Mouse (Mus musculus) embryonic fibroblast, embryonic 13.5 days (primary cell): ENCODE data around the gene Sorbs2. TPM values are rescaled to one million over a fixed set of nuclear protein-coding genes. Genes with fewer than 3 reads are reported as not detected.

ENCODE experiments used
- H3K27ac ChIP-seq: 2 replicates; pipeline ENCODE4 v1.5.1; 2012; ENCODE audit warnings: low read length, control low read depth, inconsistent platforms; ENCODE audit not compliant: insufficient read depth
- H3K4me1 ChIP-seq: 2 replicates; pipeline ENCODE4 v1.6.1; 2011; ENCODE audit warnings: low read length; ENCODE audit not compliant: control insufficient read depth, insufficient read depth
- H3K4me3 ChIP-seq: 2 replicates; pipeline ENCODE4 v1.5.1; 2011; ENCODE audit warnings: mild to moderate bottlenecking, control low read depth, low read length; ENCODE audit not compliant: insufficient read depth
- CTCF ChIP-seq: IDR thresholded peaks from 2 replicates; pipeline ENCODE4 v1.5.1; 2011; ENCODE audit warnings: mild to moderate bottlenecking, control low read depth, low read length, moderate library complexity, borderline replicate concordance; ENCODE audit not compliant: insufficient read depth
- POLR2A ChIP-seq: IDR thresholded peaks from 2 replicates; pipeline ENCODE4 v1.6.1; 2011; ENCODE audit warnings: low read depth, mild to moderate bottlenecking, control low read depth, low read length, moderate library complexity
- polyA plus RNA-seq: library from polyadenylated mRNA; stranded (reverse); fragments of >200 nt; gene quantifications from 2 replicates; pipeline ENCODE4 v1.2.4, GENCODE M21; 2011; ENCODE audit warnings: low read depth; ENCODE audit not compliant: missing spikeins, insufficient read length

Sorbs2 gene
- polyA plus RNA-seq, 1 experiment = 28.5 TPM

DNA sequence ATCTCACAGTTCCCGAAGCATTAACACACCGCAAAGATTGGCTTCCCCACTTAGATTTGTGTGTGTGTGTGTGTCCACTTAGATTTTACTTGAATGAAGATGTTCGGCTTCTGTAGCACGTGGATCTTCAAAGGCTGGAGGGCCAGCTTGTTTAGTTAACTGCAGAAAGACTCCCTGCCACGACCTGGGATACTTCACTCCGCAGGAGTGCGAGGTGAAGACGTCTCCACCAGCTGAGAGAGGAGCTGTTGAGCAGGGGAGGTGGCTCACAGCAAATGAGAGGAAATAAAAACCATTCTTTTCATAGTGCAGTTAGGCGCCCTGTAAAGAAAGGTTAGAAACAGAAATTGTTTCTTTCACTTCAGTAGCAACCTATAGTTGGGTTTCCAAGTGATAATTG is 107.5 kb downstream of the Sorbs2 start:
- no peaks in the 10 kb centered on the region for H3K4me1 ChIP-seq
- no peak overlapping the region for H3K4me3 ChIP-seq
- TF ChIP-seq POLR2A (no peak), CTCF (no peak)
- no peak overlapping the region for H3K27ac ChIP-seq

DNA sequence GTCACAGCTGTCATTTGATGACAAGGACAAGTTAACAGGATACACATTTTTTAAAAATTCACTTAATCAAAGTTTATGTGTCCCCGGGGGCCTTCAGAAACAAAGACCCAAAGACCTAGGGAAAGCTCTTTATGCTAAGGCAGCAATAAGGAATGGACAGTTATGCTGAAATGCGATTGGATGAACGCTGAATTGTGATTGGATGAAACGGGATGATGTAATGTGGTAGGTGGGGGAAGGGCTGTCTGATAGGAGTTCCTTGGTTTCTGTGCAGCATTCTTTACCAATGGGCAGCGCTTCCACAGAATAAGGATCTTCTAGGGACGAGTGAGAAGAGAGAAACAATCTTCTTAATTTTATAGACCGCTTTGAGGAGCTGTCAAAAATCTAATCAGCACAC is 108.0 kb downstream of the Sorbs2 start:
- Histone ChIP-seq H3K27ac (no peak overlapping the region), H3K4me3 (no peak overlapping the region), H3K4me1 (no peaks in the 10 kb centered on the region)
- no peak for TF ChIP-seq POLR2A
- no peak for TF ChIP-seq CTCF

DNA sequence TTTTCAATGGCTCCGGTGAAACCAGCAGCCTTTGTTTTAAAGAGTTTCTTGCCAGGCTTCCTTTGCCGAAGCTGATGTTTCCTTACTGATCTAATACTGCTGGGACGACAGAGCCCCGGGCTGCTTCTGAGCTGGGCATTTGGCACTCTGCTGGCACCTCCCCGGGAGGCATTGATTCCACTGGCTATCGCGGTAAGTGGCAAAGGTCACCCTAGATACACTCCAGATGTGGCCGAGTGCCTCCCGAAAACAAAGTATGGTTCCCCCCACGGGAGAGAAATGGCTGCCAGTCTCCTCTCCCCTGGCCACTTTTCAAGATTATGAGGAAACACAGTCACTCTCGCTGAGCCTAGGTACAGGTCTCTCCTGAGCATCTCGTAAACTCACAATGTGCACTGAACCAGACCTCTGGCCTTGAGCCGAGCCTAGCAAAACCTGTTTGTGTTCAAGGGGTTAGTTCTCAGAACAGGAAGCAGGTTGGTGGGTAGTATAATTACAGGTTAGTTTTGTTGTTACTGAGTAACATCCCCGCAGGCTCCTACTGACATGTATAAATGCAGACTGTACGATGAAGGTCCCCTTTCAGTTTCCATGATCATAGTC is 114.1 kb downstream of the Sorbs2 start:
- Histone ChIP-seq H3K4me3 (no peak overlapping the region), H3K27ac (no peak overlapping the region), H3K4me1 (peaks cover 5% of the 10 kb centered on the region; the same call in 1 of the 2 replicates)
- no peak for TF ChIP-seq POLR2A
- TF ChIP-seq CTCF = no peak

DNA sequence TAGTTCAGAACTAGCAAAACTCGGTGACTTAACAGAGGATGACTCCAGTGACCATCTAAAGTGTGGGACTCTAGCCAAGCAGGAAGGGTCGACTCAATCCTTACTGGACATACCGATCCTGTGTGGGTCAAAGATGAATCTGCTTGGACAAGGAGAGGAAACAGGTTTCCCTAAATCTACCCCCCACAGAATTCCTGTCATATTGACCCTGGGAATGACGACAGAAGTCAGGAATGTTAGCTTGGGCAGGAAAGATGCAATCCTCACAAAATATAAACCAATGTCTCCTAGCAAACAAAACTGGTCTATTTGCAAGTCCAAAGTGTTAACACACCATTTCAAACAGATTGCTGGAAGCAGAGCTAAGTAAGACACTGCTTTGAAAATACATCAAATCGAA is 118.8 kb downstream of the Sorbs2 start:
- Histone ChIP-seq H3K4me1 (peaks cover 5% of the 10 kb centered on the region; the same call in 1 of the 2 replicates), H3K27ac (no peak overlapping the region), H3K4me3 (no peak overlapping the region)
- TF ChIP-seq POLR2A (no peak), CTCF (no peak)

DNA sequence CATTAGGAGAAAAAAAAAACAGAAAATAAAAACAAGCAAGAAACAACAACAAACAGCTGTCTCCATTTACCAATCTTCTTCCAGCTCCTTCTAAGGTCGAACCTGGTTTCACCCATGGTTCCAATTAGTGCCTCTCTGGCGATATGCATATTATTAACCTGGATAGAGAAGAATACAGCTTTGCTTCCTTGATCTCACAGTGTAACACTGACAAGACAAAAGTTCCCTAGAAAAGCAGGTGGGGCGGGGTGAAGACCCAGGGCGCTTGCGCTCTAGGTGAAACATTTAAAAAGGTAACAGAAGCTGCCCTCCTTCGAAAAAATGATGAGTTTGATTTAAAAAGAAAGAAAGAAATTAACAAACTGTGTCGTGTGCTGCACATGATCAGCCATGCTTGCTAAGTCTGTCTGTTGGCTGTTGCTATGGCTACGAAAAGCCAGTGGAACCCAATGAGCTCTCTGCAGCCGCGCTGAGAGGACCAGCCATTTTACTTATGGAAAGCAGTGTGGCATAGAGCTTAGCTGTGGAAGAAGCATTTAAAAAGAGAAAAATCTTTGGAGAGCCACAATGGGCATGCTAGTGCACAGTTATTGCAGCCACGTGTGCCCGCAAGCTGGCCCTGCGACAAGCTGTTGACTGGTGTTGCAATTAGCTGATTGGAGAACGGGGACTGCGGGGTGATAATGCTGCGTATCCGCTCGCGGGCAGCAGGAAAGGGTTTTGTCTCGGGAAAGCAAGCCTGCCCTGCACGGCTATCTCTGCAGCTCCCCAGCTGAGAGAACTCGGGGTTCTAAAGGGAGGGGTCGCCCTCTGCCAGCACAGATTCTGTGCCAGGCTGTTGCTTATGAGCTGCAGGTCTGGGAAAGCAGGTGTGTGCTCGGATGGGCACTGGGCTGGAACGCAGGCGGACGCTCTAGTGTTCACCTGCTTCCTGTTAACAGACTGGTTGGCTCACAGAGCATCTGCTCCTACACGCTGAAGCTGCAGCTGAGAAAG is 120.0 kb downstream of the Sorbs2 start:
- peak overlapping the region; percentile 77 for H3K4me3 ChIP-seq
- TF ChIP-seq POLR2A (no peak), CTCF (no peak)
- no peak overlapping the region for H3K27ac ChIP-seq
- H3K4me1 ChIP-seq = peaks cover 5% of the 10 kb centered on the region; the same call in 1 of the 2 replicates

DNA sequence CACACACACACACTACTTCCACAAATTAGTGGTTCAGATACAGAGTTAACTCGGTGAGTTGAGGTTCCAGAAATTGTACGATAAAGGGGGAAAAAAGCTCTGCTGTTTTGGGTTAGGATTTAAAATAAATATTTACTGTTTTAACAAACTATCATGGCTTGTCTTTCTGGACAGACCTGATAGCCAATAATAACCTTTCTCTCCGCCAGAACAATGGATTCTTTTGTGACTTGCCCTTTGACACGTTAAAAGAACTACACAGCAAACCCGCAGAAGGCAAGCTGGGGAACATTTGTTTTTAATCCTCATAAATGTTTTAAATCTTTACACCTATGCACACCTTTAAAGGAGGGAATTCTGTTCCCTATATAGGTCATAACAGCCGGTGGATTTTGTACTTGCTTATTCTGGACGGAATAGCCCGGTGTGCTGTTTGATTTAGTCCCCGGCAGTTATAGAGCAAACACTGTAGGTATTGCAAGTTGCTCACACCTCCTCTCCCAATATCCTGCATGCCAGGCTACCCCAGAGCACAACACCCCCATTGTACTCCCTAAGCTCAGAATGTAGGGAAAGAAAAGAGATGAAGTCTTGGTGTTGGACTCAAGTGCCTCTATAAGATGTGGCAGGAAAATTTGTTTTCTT is 121.0 kb downstream of the Sorbs2 start:
- peak overlapping the region; percentile 25; the same call in 1 of the 2 replicates for H3K4me3 ChIP-seq
- H3K4me1 ChIP-seq = peaks cover 5% of the 10 kb centered on the region; the same call in 1 of the 2 replicates
- TF ChIP-seq POLR2A (no peak), CTCF (no peak)
- H3K27ac ChIP-seq = no peak overlapping the region

DNA sequence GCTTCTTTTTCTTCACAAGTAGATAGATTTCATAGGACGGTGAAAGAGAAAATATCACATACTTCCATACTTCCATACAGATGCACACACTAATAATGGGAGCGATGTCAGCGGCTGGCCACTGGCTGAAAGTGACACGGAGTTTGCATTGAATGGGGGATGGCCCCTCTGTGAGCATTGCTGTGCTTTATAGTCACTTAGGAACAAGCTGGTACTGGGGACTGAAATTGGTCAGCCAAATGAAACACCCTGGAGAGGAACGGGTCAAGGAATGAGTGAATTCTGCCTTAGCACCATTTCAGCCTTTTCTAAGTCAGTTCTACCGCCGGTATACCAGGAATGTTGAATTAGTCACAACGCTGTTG is 121.5 kb downstream of the Sorbs2 start:
- no peak for TF ChIP-seq CTCF
- TF ChIP-seq POLR2A = no peak
- Histone ChIP-seq H3K4me1 (peaks cover 5% of the 10 kb centered on the region; the same call in 1 of the 2 replicates), H3K27ac (no peak overlapping the region), H3K4me3 (peak overlapping the region; percentile 25; the same call in 1 of the 2 replicates)

DNA sequence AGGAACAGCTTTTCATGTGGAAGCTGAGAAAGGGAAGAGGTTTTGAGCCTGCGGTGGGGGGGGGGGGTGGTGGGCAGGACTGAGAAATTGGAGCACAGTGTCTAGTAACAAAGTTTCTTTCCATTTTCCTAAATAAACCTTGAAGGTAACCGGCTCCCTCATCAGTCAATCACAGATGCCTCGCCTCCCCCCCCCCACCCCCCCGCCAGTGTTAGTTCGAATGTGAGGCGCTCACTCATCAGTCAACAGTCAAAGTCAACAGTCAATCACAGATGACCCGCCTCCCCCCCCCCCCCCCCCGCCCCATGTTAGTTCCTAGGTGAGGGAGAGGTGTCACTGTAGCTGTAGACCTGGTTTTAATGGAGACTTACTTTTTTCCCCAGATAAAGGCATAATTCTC is 123.4 kb downstream of the Sorbs2 start:
- no peak overlapping the region for H3K27ac ChIP-seq
- H3K4me1 ChIP-seq = peaks cover 5% of the 10 kb centered on the region; the same call in 1 of the 2 replicates
- TF ChIP-seq CTCF = no peak
- TF ChIP-seq POLR2A = no peak
- H3K4me3 ChIP-seq = no peak overlapping the region

DNA sequence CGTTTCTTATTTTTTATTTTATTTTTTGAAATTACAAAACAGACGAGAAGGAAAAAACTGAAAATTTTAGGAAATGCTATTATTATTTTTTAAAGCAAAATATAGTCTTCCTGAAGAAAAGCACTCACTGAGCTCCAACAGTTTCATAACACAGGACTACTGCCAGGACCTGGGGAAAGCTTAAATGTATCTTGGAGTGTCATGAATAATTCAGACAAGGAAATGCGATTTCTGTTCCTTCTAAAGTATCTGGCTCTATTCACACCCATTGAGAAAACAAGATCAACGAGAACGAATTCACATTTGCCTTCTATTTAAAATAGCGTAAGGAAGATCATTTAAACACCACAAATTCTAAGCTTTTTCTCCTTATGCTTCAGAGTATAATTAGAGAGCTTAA is 127.6 kb downstream of the Sorbs2 start:
- no peak overlapping the region for H3K4me3 ChIP-seq
- no peak overlapping the region for H3K27ac ChIP-seq
- TF ChIP-seq POLR2A (no peak), CTCF (no peak)
- H3K4me1 ChIP-seq = no peaks in the 10 kb centered on the region
